Mouse (Mus musculus) testis, adult 2 months (tissue): ENCODE results near the gene Adamts12. TPM values are rescaled to one million over a fixed set of nuclear protein-coding genes. Genes with fewer than 3 reads are reported as not detected.

Experiments used
- H3K27ac ChIP-seq: fragments of 200-500 bp; 2 replicates; pipeline ENCODE4 v1.5.1; 2012; ENCODE audit warnings: low read depth, low read length; ENCODE audit not compliant: control insufficient read depth, insufficient read depth
- H3K27me3 ChIP-seq: fragments of 200-500 bp; 2 replicates; pipeline ENCODE4 v1.6.1; 2012; ENCODE audit warnings: mild to moderate bottlenecking, low read length, moderate library complexity; ENCODE audit not compliant: control insufficient read depth, insufficient read depth
- H3K36me3 ChIP-seq: fragments of 200-500 bp; 2 replicates; pipeline ENCODE4 v1.6.1; 2012; ENCODE audit warnings: mild to moderate bottlenecking, low read length; ENCODE audit not compliant: control insufficient read depth, insufficient read depth
- H3K4me1 ChIP-seq: fragments of 200-500 bp; 2 replicates; pipeline ENCODE4 v1.6.1; 2012; ENCODE audit warnings: low read length; ENCODE audit not compliant: control insufficient read depth, insufficient read depth
- H3K4me3 ChIP-seq: fragments of 200-500 bp; 2 replicates; pipeline ENCODE4 v1.5.1; 2012; ENCODE audit warnings: low read depth, mild to moderate bottlenecking, low read length, moderate library complexity, mixed read lengths; ENCODE audit not compliant: control insufficient read depth
- CTCF ChIP-seq: fragments of 200-500 bp; IDR thresholded peaks from 2 replicates; pipeline ENCODE4 v1.5.1; 2012; ENCODE audit warnings: low read depth, mild to moderate bottlenecking, inconsistent platforms, low read length, moderate library complexity; ENCODE audit not compliant: control insufficient read depth, insufficient read depth, insufficient replicate concordance
- POLR2A ChIP-seq: fragments of 200-500 bp; IDR thresholded peaks from 2 replicates; pipeline ENCODE4 v1.6.1; 2012; ENCODE audit warnings: low read depth, mild to moderate bottlenecking, inconsistent platforms, low read length, moderate library complexity; ENCODE audit not compliant: control insufficient read depth
- polyA plus RNA-seq: library from polyadenylated mRNA; depleted of rRNA; stranded (reverse); fragments of >200 nt; gene quantifications from 2 replicates; pipeline ENCODE4 v1.2.3, GENCODE M21; 2012

Adamts12 gene
- polyA plus RNA-seq, 1 experiment: 0.26 TPM

DNA sequence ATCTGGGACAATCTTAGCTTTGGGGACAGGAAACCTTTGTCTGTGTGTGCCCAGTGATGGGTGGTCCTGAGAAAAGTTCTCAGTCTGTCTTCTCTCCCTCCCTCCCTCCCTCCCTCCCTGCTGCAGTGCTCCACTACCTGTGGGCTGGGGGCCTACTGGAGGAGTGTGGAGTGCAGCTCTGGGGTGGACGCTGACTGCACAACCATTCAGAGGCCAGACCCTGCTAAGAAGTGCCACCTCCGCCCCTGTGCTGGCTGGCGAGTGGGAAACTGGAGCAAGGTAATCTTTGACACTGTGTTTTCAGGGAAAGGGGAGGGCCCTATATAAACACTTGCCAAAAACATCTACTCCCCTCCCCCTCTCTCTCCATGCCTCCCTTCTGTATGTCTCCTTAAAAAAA lies 252.5 kb downstream of the Adamts12 start:
- Histone ChIP-seq H3K4me3 (no peak overlapping the region), H3K27me3 (no peaks in the 10 kb centered on the region), H3K36me3 (no peaks in the 10 kb centered on the region), H3K27ac (no peak overlapping the region), H3K4me1 (no peaks in the 10 kb centered on the region)
- TF ChIP-seq CTCF: no peak
- no peak for TF ChIP-seq POLR2A

- TF ChIP-seq POLR2A (no peak), CTCF (peak; percentile 80; the same call in 1 of the 2 replicates)
- no peaks in the 10 kb centered on the region for H3K4me1 ChIP-seq
- no peak overlapping the region for H3K4me3 ChIP-seq
- no peaks in the 10 kb centered on the region for H3K36me3 ChIP-seq
- no peaks in the 10 kb centered on the region for H3K27me3 ChIP-seq
- no peak overlapping the region for H3K27ac ChIP-seq
Observed at GRCm38 (mm10) chr15:11320481-11320880, 255.9 kb downstream of the Adamts12 start.

- H3K4me3 ChIP-seq: no peak overlapping the region
- H3K27me3 ChIP-seq: no peaks in the 10 kb centered on the region
- no peak overlapping the region for H3K27ac ChIP-seq
- H3K36me3 ChIP-seq: no peaks in the 10 kb centered on the region
- TF ChIP-seq POLR2A (no peak), CTCF (no peak)
- H3K4me1 ChIP-seq: no peaks in the 10 kb centered on the region
Observed at GRCm38 (mm10) chr15:11339467-11340180, 275.0 kb downstream of the Adamts12 start.

DNA sequence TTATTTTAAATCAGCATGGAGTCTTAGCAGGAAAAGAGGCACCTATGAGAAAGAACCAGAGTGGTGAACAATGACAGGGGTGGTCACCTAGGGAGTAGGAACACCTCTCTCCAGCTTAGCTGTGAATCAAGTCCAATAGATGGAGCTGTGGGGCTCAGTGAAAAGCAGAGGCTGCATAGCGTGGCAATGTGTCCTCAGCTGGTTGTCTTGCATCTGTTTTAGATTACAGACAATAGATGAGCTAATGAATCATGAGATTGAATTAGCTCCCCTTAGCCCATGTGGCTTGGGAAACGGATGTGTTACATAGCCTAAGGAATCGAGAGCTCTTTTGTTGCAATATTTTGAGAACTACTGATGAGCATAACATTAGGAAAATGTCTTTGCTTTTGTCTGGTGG lies 291.3 kb downstream of the Adamts12 start:
- no peaks in the 10 kb centered on the region for H3K36me3 ChIP-seq
- TF ChIP-seq CTCF (no peak), POLR2A (no peak)
- no peak overlapping the region for H3K4me3 ChIP-seq
- no peaks in the 10 kb centered on the region for H3K4me1 ChIP-seq
- H3K27ac ChIP-seq: no peak overlapping the region
- H3K27me3 ChIP-seq: no peaks in the 10 kb centered on the region

- Histone ChIP-seq H3K27me3 (no peaks in the 10 kb centered on the region), H3K36me3 (no peaks in the 10 kb centered on the region), H3K27ac (no peak overlapping the region), H3K4me1 (no peaks in the 10 kb centered on the region), H3K4me3 (no peak overlapping the region)
- TF ChIP-seq CTCF (no peak), POLR2A (no peak)
Observed at GRCm38 (mm10) chr15:11357501-11357900, 292.9 kb downstream of the Adamts12 start.

- H3K27ac ChIP-seq: no peak overlapping the region
- TF ChIP-seq CTCF (no peak), POLR2A (no peak)
- no peaks in the 10 kb centered on the region for H3K4me1 ChIP-seq
- H3K27me3 ChIP-seq: no peaks in the 10 kb centered on the region
- H3K36me3 ChIP-seq: no peaks in the 10 kb centered on the region
- no peak overlapping the region for H3K4me3 ChIP-seq
Observed at GRCm38 (mm10) chr15:11360888-11361287, 296.3 kb downstream of the Adamts12 start.

- no peaks in the 10 kb centered on the region for H3K36me3 ChIP-seq
- no peaks in the 10 kb centered on the region for H3K4me1 ChIP-seq
- TF ChIP-seq POLR2A: no peak
- TF ChIP-seq CTCF: no peak
Observed at GRCm38 (mm10) chr15:11361824-11362223, 297.2 kb downstream of the Adamts12 start.

More at GRCm38 (mm10) chr15:11361824-11362223, 297.2 kb downstream of the Adamts12 start:
- Histone ChIP-seq H3K4me3 (no peak overlapping the region), H3K27ac (no peak overlapping the region), H3K27me3 (no peaks in the 10 kb centered on the region)
